Mouse (Mus musculus): ENCODE data around the gene Cops3. TPM values are rescaled to one million over a fixed set of nuclear protein-coding genes. Genes with fewer than 3 reads are reported as not detected.

Cops3 gene
- polyA plus RNA-seq, 1 experiment from 2014 or later, result 92.8 TPM

DNA sequence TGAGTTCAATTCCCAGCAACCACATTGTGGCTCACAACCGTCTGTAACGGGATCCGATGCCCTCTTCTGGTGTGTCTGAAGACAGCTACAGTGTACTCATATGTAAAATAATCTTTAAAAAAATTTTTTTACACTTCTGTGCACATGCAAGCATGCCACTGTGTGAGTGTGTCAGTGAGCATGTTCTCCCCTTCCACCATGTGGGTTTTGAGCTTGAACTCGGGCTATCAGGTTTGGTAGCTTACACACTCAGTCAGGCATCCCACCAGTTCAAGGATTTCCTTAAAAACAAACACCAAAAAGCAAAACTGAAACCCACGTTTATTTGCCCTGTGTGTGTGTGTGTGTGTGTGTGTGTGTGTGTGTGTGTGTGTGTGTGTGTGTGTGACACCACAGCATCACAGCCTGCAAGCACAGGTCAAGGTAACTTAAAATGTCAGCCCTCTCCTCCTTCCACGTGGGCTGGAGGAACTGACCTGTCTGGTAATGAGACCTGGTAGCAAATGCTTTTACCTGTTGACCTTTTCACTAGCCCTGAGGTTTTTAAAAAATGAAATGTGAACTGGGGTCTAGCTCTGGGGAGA is 24.1 kb downstream of the Cops3 start:
- Histone ChIP-seq H3K4me2 (replicated peaks; ENCODE audit: low read depth) (no peak overlapping the region), H3K4me3 (ENCODE audit: low read depth, low read length) (no peak overlapping the region), H3K36me3 (ENCODE audit: control insufficient read depth, insufficient read depth, low read length) (peaks cover 24% of the 10 kb centered on the region), H3K9me3 (ENCODE audit: control insufficient read depth, low read length) (no peaks in the 10 kb centered on the region), H3K27me3 (ENCODE audit: control insufficient read depth, insufficient read depth, low read length) (no peaks in the 10 kb centered on the region), H3K27ac (replicated peaks) (no peak overlapping the region), H3K9ac (ENCODE audit: low read length) (no peak overlapping the region), H3K4me1 (replicated peaks; ENCODE audit: control insufficient read depth, insufficient read depth) (no peaks in the 10 kb centered on the region)
- ATAC-seq (ENCODE audit: low FRiP score, low TSS enrichment), result no peak
- TF ChIP-seq EP300 (optimal IDR thresholded peaks at IDR 0.05) (no peak), CTCF (IDR thresholded peaks at IDR 0.05; ENCODE audit: low read depth) (no peak)
- 89% methylated on average over 6 of the region's 6 CpGs for WGBS
- no peak for DNase-seq (ENCODE audit: low spot score)

DNA sequence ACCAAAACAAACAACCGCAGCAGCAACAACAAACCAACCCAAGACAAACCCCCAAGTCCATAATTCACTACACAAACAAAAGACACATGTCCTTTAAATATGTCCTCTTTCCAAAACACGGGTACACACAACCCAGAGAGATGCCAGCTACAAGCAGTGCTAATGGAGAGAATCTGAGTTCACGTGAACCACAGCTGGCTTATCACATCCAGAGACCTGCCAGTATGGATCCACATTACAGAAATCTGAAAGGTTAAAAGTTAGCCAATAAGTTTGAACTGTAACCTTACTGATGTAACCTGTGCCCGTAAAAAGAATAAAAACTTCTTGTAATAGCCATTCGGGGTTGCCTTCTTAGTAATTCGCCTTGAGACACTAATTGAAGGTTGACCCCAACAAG is 24.7 kb downstream of the Cops3 start:
- no peak for ATAC-seq (ENCODE audit: low FRiP score, low TSS enrichment)
- no peak for TF ChIP-seq CTCF (IDR thresholded peaks at IDR 0.05; ENCODE audit: low read depth)
- TF ChIP-seq EP300 (optimal IDR thresholded peaks at IDR 0.05), result no peak
- no peak for DNase-seq (ENCODE audit: low spot score)
- Histone ChIP-seq H3K27me3 (ENCODE audit: control insufficient read depth, insufficient read depth, low read length) (no peaks in the 10 kb centered on the region), H3K36me3 (ENCODE audit: control insufficient read depth, insufficient read depth, low read length) (peaks cover 19% of the 10 kb centered on the region), H3K9me3 (ENCODE audit: control insufficient read depth, low read length) (no peaks in the 10 kb centered on the region), H3K4me2 (replicated peaks; ENCODE audit: low read depth) (no peak overlapping the region), H3K27ac (replicated peaks) (no peak overlapping the region), H3K9ac (ENCODE audit: low read length) (no peak overlapping the region), H3K4me3 (ENCODE audit: low read depth, low read length) (no peak overlapping the region), H3K4me1 (replicated peaks; ENCODE audit: control insufficient read depth, insufficient read depth) (no peaks in the 10 kb centered on the region)
- 84% methylated on average over 6 of the region's 6 CpGs for WGBS

DNA sequence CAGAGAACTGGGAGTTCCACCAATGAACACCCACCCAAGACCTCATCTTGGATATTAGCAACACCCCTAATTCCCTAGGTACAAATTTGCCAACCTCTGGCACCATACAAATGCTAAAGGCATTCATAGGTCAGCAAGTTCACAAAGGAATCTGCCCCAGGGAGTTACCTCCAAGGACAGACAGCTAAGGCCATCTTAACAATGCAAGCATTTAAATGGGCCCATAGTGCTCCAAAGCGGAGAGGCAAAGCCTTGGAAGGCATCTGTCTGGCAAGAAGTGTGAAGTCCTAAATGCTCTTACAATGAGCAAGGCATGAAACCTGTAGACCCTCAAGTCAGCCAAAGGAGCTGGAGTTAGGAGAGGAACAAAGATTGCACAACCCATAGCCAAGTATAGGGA is 25.3 kb downstream of the Cops3 start:
- 97% methylated on average over 1 of the region's 1 CpGs for WGBS
- Histone ChIP-seq H3K27ac (replicated peaks) (no peak overlapping the region), H3K9me3 (ENCODE audit: control insufficient read depth, low read length) (no peaks in the 10 kb centered on the region), H3K4me1 (replicated peaks; ENCODE audit: control insufficient read depth, insufficient read depth) (no peaks in the 10 kb centered on the region), H3K27me3 (ENCODE audit: control insufficient read depth, insufficient read depth, low read length) (no peaks in the 10 kb centered on the region), H3K4me3 (ENCODE audit: low read depth, low read length) (no peak overlapping the region), H3K36me3 (ENCODE audit: control insufficient read depth, insufficient read depth, low read length) (peaks cover 14% of the 10 kb centered on the region), H3K4me2 (replicated peaks; ENCODE audit: low read depth) (no peak overlapping the region), H3K9ac (ENCODE audit: low read length) (no peak overlapping the region)
- TF ChIP-seq CTCF (IDR thresholded peaks at IDR 0.05; ENCODE audit: low read depth) (no peak), EP300 (optimal IDR thresholded peaks at IDR 0.05) (no peak)
- ATAC-seq (ENCODE audit: low FRiP score, low TSS enrichment) (no peak), DNase-seq (ENCODE audit: low spot score) (no peak)

DNA sequence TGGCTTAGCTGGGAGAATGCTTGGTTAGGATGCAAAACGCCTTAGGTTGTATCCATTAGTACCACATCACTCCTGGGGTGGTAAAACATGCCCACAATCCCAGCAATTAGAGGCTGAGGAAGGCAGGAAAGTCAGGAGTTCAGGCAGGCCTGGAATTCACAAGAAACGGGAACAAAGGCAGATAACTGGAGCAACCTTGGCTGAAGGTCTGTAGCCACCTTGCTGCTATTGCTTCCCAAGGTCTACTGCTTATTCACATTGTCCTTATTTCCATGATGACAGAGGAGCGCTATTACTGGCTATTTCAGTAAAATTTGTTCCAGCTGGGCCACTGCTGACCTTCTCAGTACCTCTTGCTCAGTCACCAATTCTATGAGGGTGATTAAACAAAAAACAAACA is 26.4 kb downstream of the Cops3 start:
- Histone ChIP-seq H3K4me2 (replicated peaks; ENCODE audit: low read depth) (no peak overlapping the region), H3K27me3 (ENCODE audit: control insufficient read depth, insufficient read depth, low read length) (no peaks in the 10 kb centered on the region), H3K27ac (replicated peaks) (no peak overlapping the region), H3K4me3 (ENCODE audit: low read depth, low read length) (no peak overlapping the region), H3K9ac (ENCODE audit: low read length) (no peak overlapping the region), H3K36me3 (ENCODE audit: control insufficient read depth, insufficient read depth, low read length) (peaks cover 5% of the 10 kb centered on the region), H3K9me3 (ENCODE audit: control insufficient read depth, low read length) (no peaks in the 10 kb centered on the region), H3K4me1 (replicated peaks; ENCODE audit: control insufficient read depth, insufficient read depth) (0 out of 2 replicates have a peak, but pooled peaks cover 5% of the 10 kb centered on the region)
- DNase-seq (ENCODE audit: low spot score), result no peak
- TF ChIP-seq CTCF (IDR thresholded peaks at IDR 0.05; ENCODE audit: low read depth), result no peak
- TF ChIP-seq EP300 (optimal IDR thresholded peaks at IDR 0.05), result no peak
- WGBS, result 56% methylated on average over 3 of the region's 3 CpGs
- no peak for ATAC-seq (ENCODE audit: low FRiP score, low TSS enrichment)

DNA sequence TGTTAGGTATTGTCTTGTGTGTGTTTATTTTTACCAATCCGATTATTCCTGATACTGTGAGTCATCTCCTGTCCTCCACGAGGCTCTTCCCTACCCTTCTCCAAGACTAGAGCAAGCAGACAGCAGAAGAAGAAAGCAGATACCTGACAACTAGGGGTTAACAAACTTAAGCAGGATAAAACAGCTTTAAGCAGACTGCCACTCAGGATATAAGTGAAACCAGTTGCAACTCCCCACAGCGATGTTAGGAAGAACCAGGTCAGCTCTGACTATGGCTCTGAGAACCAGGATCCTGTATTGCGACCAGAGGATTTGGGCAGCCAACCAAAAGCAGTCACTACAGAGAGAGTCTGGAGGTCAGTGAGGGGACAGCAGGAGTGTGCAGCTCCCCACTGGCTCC is 28.4 kb downstream of the Cops3 start:
- no peak overlapping the region for H3K4me3 ChIP-seq (ENCODE audit: low read depth, low read length)
- no peaks in the 10 kb centered on the region for H3K27me3 ChIP-seq (ENCODE audit: control insufficient read depth, insufficient read depth, low read length)
- no peak overlapping the region; the same call in 1 of the 2 replicates for H3K27ac ChIP-seq (replicated peaks)
- no peaks in the 10 kb centered on the region for H3K9me3 ChIP-seq (ENCODE audit: control insufficient read depth, low read length)
- H3K4me2 ChIP-seq (replicated peaks; ENCODE audit: low read depth), result no peak overlapping the region
- H3K36me3 ChIP-seq (ENCODE audit: control insufficient read depth, insufficient read depth, low read length), result peaks cover 8% of the 10 kb centered on the region; the same call in 1 of the 2 replicates
- 0 out of 2 replicates have a peak, but pooled peaks cover 5% of the 10 kb centered on the region for H3K4me1 ChIP-seq (replicated peaks; ENCODE audit: control insufficient read depth, insufficient read depth)
- DNase-seq (ENCODE audit: low spot score) (no peak), ATAC-seq (ENCODE audit: low FRiP score, low TSS enrichment) (no peak)
- TF ChIP-seq EP300 (optimal IDR thresholded peaks at IDR 0.05), result no peak
- no peak for TF ChIP-seq CTCF (IDR thresholded peaks at IDR 0.05; ENCODE audit: low read depth)
- WGBS, result 46% methylated on average over 4 of the region's 4 CpGs
- no peak overlapping the region for H3K9ac ChIP-seq (ENCODE audit: low read length)

DNA sequence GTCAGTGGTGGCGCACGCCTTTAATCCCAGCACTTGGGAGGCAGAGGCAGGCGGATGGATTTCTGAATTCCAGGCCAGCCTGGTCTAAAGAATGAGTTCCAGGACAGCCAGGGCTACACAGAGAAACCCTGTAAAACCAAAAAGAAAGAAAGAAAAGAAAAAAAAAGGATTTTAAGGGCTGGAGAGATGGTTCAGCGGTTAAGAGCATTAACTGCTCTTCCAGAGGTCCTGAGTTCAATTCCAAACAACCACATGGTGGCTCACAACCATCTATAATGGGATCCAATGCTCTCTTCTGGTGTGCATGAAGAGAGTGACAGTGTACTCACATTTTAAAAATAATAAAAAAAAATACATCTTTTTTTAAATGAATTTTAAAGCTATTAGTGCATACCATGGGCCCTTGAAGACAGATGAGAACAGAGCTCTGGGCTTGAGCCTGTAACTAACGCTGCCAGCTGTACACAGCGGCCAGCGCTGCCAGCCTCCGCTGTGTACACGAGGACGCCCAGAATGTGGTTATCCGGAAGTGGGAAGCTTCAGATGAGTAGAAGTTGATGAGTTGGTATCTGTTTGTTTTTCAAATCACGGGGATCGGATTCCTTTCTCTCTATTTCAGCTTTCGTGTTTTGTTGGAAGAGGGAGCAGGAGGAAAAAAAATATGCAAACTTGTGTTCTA is 29.0 kb downstream of the Cops3 start:
- Histone ChIP-seq H3K4me3 (ENCODE audit: low read depth, low read length) (peak overlapping the region; percentile 79), H3K9ac (ENCODE audit: low read length) (peak overlapping the region; percentile 97; the same call in 1 of the 2 replicates), H3K4me1 (replicated peaks; ENCODE audit: control insufficient read depth, insufficient read depth) (0 out of 2 replicates have a peak, but pooled peaks cover 5% of the 10 kb centered on the region), H3K9me3 (ENCODE audit: control insufficient read depth, low read length) (no peaks in the 10 kb centered on the region), H3K36me3 (ENCODE audit: control insufficient read depth, insufficient read depth, low read length) (peaks cover 12% of the 10 kb centered on the region), H3K27ac (replicated peaks) (peak overlapping the region; percentile 97), H3K27me3 (ENCODE audit: control insufficient read depth, insufficient read depth, low read length) (no peaks in the 10 kb centered on the region), H3K4me2 (replicated peaks; ENCODE audit: low read depth) (peak overlapping the region; percentile 84)
- TF ChIP-seq CTCF (IDR thresholded peaks at IDR 0.05; ENCODE audit: low read depth), result no peak
- no peak for TF ChIP-seq EP300 (optimal IDR thresholded peaks at IDR 0.05)
- WGBS, result 57% methylated on average over 14 of the region's 14 CpGs
- DNase-seq (ENCODE audit: low spot score) (no peak), ATAC-seq (ENCODE audit: low FRiP score, low TSS enrichment) (no peak)

Measured in stomach, postnatal 0 days (tissue).